Mouse (Mus musculus): Measurements from ENCODE around the gene Epb41.

The Epb41 gene

GRCm38 (mm10) chr4:131897109-131897508, 178.0 kb downstream of the Epb41 start:
- DNase-seq (ENCODE audit: low read depth, low spot score), result no peak

GRCm38 (mm10) chr4:131890692-131891091, 184.4 kb downstream of the Epb41 start:
- no peak for DNase-seq (ENCODE audit: low read depth, low spot score)

GRCm38 (mm10) chr4:131888564-131888963, 186.6 kb downstream of the Epb41 start:
- DNase-seq (ENCODE audit: low read depth, low spot score), result no peak

GRCm38 (mm10) chr4:131885376-131885775, 189.7 kb downstream of the Epb41 start:
- no peak for DNase-seq (ENCODE audit: low read depth, low spot score)

- DNase-seq (ENCODE audit: low read depth, low spot score), result no peak
Measured at GRCm38 (mm10) chr4:131883571-131883970, 191.6 kb downstream of the Epb41 start.

GRCm38 (mm10) chr4:131881306-131881705, 193.8 kb downstream of the Epb41 start:
- no peak for DNase-seq (ENCODE audit: low read depth, low spot score)

- DNase-seq (ENCODE audit: low read depth, low spot score), result no peak
Measured at GRCm38 (mm10) chr4:131879692-131880091, 195.4 kb downstream of the Epb41 start.

GRCm38 (mm10) chr4:131876836-131877235, 198.3 kb downstream of the Epb41 start:
- no peak for DNase-seq (ENCODE audit: low read depth, low spot score)

- DNase-seq (ENCODE audit: low read depth, low spot score), result no peak
Measured at GRCm38 (mm10) chr4:131875242-131875641, 199.9 kb downstream of the Epb41 start.

GRCm38 (mm10) chr4:131874567-131874966, 200.6 kb downstream of the Epb41 start:
- no peak for DNase-seq (ENCODE audit: low read depth, low spot score)

GRCm38 (mm10) chr4:131874169-131874536, 201.0 kb downstream of the Epb41 start:
- no peak for DNase-seq (ENCODE audit: low read depth, low spot score)

Data from CD4-positive helper T cell, adult 2 months (primary cell).